Mouse (Mus musculus) urinary bladder, postnatal 4 days (tissue): ENCODE data around the gene Trex1.

Source experiments
- DNase-seq, 2 experiments: peaks; one replicate each; pipeline ENCODE4 v3.0.0; 2021 to 2022; ENCODE audit warnings: low spot score in 2 of 2

Gene Trex1

GRCm38 (mm10) chr9:109087987-109088386, 28.5 kb upstream of the Trex1 start:
- DNase-seq = no peak

- no peak for DNase-seq
Measured at GRCm38 (mm10) chr9:109084922-109085321, 25.4 kb upstream of the Trex1 start.

GRCm38 (mm10) chr9:109082124-109082800, 22.7 kb upstream of the Trex1 start, which contains the start of the genes Ccdc51 and Tma7:
Ccdc51 (plus strand) TSS chr9:109082493.
Tma7 (minus strand) TSS chr9:109082587.
- peak; percentile 76 to 83 for DNase-seq

DNA sequence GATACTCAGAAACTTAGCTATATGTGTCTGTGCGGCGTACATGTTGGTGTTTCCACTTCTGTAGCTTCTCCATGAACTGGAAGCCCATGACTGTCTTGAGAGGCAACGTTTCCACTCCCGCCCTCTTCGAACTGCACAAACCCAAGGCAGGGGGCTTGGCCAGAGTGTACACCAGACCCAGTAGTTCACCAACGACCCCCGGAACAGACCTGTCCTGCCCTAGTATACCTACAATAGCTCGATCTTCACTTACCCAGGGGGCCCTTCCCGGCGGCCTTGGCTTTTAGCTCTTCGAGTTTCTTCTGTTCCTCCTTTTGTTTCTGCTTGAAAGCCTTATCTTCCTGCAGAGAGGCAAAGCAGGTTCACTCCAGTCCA, 22.2 kb upstream of the Trex1 start:
- no peak for DNase-seq

DNA sequence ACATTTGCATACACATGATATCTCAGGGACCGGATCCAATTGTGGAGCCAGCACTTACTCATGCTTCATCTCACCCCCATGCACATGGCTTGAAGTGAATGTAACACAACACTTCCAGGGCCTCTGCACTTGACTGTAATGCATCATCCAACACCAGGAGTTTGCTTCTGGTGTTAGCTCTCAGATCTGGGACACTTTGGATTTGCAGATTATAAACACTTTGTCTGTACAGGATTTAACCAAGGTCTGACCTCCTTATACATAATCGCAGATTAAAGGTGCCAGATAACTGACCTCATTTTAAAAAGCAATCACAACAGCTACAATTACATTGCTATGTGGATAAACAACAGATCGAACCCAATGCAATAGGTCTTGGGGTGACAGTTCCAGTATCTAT, 21.0 kb upstream of the Trex1 start:
- no peak for DNase-seq

GRCm38 (mm10) chr9:109073661-109074573, 14.4 kb upstream of the Trex1 start, which contains the start of gene Atrip:
Atrip (minus strand) TSS chr9:109074124.
- peak; percentile 86 to 92 for DNase-seq

DNA sequence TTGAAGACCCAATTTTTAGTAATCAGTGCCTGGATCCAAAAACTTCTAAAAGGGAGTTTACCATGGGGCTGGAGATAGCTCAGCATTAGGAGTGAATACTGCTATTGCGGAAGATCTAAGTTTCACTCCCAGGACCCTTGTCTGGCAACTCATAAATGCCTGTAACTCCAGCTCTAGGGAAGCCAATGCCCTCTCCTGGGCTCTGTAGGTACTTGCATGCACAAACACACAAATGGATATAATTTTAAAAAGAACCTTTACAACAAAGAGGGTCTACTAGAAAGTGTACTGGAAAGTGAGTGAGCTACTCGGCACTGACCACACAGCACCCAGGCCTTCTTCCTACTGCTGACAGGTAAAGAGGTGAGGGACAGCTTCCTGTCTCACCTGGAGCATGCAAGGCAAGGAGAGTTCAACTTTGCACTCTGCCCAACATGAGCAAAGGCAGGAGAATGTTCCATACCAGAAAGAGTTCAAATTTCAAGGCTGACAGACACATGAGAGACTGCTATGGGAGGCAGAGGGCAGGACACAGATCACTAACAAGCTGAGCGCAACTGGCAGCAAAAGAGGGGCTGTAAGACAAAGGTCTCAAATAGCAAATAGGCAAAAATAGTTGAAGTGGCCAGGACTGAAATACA, 8.7 kb upstream of the Trex1 start:
- DNase-seq = no peak

- peak in 1 of 2 experiments; percentile 29 for DNase-seq
Measured at GRCm38 (mm10) chr9:109060898-109061295, 1.4 kb upstream of the Trex1 start.

DNA sequence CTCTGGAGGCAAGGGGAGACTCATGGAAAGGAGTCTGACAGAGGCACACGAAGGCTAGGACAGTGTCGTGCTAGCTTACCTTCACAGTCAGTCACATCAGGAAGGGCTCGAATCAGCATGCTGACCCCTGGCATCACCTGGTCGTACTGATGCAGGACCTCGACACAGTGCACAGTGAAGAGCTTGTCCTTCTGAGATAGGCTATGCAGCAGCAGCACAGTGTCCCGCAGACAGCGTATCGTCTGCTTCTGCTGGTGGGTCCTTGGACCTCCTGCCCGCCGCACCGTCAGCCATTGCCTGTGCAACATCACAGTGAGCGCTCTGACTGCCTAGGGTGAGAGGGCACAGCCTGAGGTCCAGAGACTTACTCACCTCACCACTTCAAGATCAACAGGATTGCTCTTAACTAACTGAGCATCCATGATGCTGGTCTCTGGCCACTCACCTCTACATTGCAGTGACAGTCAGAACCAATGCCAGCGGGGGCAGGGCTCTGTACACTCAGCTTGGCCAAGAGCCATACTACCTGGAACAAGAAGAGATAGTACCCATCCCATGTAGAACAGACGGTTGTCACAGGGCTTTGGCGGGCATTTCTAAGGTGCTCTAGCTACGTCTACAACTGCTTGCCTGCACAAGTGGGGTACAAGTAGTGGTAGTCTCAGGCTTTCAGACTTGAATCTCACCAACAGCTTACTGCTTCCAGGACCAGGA, 807 bp upstream of the Trex1 start:
- DNase-seq = peak in 1 of 2 experiments; percentile 55

GRCm38 (mm10) chr9:109058006-109058765, 1.3 kb downstream of the Trex1 start:
- peak in 1 of 2 experiments; percentile 55 for DNase-seq

GRCm38 (mm10) chr9:109057543-109057942, 2.0 kb downstream of the Trex1 start:
- DNase-seq = peak in 1 of 2 experiments; percentile 26

- DNase-seq = peak in 1 of 2 experiments; percentile 54
Measured at GRCm38 (mm10) chr9:109056916-109057315, 2.6 kb downstream of the Trex1 start.

GRCm38 (mm10) chr9:109056081-109056690, 3.3 kb downstream of the Trex1 start:
- DNase-seq = peak in 1 of 2 experiments; percentile 56

DNA sequence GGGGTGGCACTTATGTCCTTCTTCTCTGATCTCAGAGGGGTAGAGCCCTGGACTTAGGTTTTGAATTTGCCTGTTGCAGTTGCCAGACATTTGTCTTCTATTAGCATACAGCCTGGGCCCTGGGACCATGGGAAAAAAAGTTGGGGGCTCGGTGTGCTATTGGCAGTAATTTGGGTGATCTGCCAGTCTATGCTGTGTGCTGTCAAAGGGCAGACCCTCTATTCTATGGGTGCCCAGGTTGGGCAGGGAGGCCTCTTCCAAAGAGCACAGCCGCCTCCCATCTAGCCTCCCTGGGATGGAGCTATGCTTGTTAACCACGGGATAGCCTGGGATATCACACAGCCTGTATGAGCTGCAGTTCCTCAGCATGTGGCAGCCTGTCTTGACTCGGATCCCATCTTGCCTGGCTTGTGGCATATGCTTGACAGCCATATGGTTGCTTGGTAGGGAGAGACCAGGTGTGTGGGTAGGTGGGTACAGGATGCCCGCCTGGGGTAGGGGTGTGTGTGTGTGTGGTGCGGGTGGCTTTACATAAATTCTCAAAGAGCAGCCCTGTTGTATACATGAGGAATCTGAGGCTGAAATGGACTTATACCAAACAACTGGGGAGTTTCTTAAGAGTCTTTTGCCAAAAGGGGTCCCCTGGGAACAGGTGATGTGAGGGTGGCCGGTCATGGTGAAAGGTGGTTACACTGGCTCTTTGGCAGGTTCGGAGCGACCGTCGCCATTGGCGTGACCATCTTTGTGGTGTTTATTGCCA, 4.1 kb downstream of the Trex1 start:
- DNase-seq = peak in 1 of 2 experiments; percentile 47

GRCm38 (mm10) chr9:109054712-109055111, 4.8 kb downstream of the Trex1 start:
- peak; percentile 57 to 64 for DNase-seq

- peak in 1 of 2 experiments; percentile 41 for DNase-seq
Measured at GRCm38 (mm10) chr9:109053851-109054250, 5.7 kb downstream of the Trex1 start.

DNA sequence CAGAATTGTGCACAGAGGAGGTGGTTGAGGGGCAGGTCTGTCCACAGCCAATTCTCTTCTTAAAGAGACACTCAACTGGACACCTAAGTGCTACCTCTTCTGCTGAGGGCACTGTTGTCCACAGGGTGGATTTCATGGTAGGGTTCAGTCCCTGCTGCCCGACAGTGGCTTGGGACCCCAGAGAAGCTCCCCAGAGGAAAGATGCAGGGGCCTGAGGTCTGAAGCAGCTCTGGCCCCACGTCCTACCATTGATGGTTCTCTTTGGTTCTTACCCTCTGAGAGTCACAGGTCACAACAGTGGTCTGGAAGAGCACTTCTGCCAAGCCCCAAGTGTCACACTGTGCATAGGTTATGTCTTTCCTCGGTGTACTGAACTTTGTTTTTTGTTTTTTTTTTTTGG, 6.2 kb downstream of the Trex1 start:
- DNase-seq = peak; percentile 9 to 33

DNA sequence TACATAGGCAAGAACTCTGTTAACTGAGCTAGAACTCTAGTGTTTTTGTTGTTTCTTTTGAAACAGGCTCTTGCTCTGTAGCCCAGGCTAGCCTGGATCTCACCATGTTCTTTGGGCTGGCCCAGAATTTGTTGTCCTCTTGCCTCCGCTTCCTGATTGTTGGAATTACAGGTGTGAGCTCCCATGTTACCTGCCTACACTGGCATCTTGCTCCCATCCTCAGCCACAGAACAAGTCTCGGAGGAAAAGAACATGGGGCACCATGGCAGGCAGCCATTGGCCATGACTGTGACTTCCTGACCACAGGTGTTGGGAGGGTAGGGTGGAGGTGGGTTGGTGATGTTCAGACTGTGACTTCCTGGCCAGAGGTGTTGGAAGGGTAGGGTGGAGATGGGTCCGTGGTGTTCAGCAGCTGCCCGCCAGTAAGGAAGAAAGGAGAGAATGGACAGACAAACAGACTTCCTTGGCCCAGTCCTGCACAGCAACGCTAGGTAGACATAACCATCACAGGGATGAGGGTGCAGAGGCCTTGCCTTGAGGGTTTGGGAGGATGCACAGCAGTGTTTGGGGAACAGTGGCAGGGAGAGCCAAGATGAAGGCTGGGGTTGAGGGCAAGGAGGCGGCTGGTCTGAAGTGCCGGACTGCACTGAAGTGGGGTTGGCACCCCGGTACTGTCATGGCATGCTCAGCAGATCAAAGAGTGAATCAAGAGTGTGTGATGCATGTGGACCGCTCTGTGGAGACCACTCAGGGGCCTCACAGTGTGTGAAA, 6.9 kb downstream of the Trex1 start:
- peak; percentile 14 to 52 for DNase-seq
